Mouse (Mus musculus) E14TG2a.4 (cell line): ENCODE results near the gene Mindy2.
A peak's percentile ranks its signal among the peaks of the same experiment; 100 is the strongest.

Experiments
- H3K27me3 ChIP-seq: 2 replicates; pipeline ENCODE4 v1.6.1; 2014; ENCODE audit warnings: low read length, control low read depth; ENCODE audit not compliant: insufficient read depth
- H3K36me3 ChIP-seq: 2 replicates; pipeline ENCODE4 v1.6.1; 2014; ENCODE audit warnings: low read length, control low read depth; ENCODE audit not compliant: insufficient read depth
- H3K4me1 ChIP-seq: replicated peaks from 2 replicates; pipeline ENCODE4 v1.6.1; 2014; ENCODE audit warnings: low read depth, low read length, control low read depth
- H3K4me3 ChIP-seq: replicated peaks from 2 replicates; pipeline ENCODE4 v1.5.1; 2014; ENCODE audit warnings: mild to moderate bottlenecking, low read length
- H3K9me3 ChIP-seq: 2 replicates; pipeline ENCODE4 v1.6.1; 2014; ENCODE audit warnings: low read length, control low read depth
- CTCF ChIP-seq: conservative IDR thresholded peaks from 2 replicates; pipeline ENCODE4 v1.5.1; 2014; ENCODE audit warnings: low read length
- NANOG ChIP-seq: IDR thresholded peaks from 2 replicates; pipeline ENCODE4 v1.6.1; 2014; ENCODE audit warnings: borderline replicate concordance, low read length, mixed read lengths
- POU5F1 ChIP-seq: IDR thresholded peaks from 2 replicates; pipeline ENCODE4 v1.6.1; 2014; ENCODE audit warnings: low read length, borderline replicate concordance

Mindy2 gene

DNA sequence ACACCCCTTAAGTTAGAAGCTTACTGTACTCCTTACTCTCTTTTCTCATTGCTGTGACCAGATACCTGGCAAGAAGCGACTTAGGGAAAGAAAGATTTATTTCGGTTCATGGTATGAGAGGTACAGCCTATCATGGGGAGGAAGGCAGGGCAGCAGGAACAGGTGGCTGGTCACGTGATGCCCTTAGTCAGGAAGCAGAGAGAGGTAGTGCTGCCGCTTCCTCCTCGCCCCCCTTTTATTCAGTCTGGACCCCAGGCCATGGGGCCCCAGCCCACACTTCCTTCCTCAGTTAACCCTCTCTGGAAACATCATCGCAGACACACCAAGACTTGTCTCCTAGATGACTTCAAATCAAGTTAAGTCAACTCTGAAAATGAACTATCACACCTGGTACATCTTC is 14.3 kb upstream of the Mindy2 start:
- Histone ChIP-seq H3K9me3 (0 out of 2 replicates have a peak, but pooled peaks cover 2% of the 10 kb centered on the region), H3K4me1 (no peaks in the 10 kb centered on the region), H3K36me3 (no peaks in the 10 kb centered on the region), H3K27me3 (no peaks in the 10 kb centered on the region), H3K4me3 (no peak overlapping the region)
- no peak for TF ChIP-seq POU5F1
- no peak for TF ChIP-seq NANOG
- no peak for TF ChIP-seq CTCF

DNA sequence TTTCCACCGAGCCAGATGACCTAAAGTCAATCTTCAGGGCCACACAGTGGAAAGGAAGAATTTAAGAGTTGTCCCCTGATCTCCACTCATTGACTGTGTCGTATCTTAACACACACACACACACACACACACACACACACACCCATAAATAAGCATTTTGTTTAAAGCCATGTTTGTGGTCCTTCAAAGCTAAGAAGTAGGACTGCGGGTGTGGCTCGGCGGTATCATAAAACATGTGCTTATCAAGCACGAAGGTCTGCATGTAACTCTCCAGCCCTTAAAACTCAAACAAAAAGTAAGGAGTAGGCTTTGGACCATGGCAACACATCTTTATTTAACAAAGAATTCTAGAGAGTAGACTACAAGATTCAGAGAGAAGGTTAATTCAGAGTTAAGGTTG is 13.4 kb upstream of the Mindy2 start:
- H3K4me1 ChIP-seq: no peaks in the 10 kb centered on the region
- 0 out of 2 replicates have a peak, but pooled peaks cover 2% of the 10 kb centered on the region for H3K9me3 ChIP-seq
- TF ChIP-seq CTCF (no peak), NANOG (no peak), POU5F1 (no peak)
- H3K36me3 ChIP-seq: no peaks in the 10 kb centered on the region
- H3K27me3 ChIP-seq: peaks cover 3% of the 10 kb centered on the region; the same call in 1 of the 2 replicates
- H3K4me3 ChIP-seq: no peak overlapping the region

DNA sequence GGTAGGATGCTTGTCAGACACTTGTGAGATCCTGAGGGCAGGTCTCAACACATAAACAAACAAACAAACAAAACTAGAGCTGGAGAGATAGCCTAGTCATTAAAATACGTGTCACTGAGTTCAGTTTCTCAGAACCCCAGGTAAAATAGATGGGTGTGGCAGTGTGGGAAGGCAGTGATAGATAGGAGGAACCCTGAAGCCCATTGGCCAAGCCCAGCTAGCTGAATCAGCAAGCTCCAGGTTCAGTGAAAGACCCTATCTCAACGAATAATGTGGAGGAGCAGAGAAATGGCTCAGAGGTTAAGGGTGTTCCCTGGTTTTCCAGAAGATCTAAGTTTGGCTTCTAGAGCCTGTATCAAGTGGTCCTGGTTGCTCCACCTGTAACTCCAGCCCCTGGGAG is 12.2 kb upstream of the Mindy2 start:
- Histone ChIP-seq H3K4me3 (no peak overlapping the region), H3K9me3 (0 out of 2 replicates have a peak, but pooled peaks cover 2% of the 10 kb centered on the region), H3K4me1 (peaks cover 3% of the 10 kb centered on the region; the same call in 1 of the 2 replicates), H3K36me3 (no peaks in the 10 kb centered on the region), H3K27me3 (peaks cover 10% of the 10 kb centered on the region; the same call in 1 of the 2 replicates)
- no peak for TF ChIP-seq CTCF
- no peak for TF ChIP-seq NANOG
- no peak for TF ChIP-seq POU5F1

DNA sequence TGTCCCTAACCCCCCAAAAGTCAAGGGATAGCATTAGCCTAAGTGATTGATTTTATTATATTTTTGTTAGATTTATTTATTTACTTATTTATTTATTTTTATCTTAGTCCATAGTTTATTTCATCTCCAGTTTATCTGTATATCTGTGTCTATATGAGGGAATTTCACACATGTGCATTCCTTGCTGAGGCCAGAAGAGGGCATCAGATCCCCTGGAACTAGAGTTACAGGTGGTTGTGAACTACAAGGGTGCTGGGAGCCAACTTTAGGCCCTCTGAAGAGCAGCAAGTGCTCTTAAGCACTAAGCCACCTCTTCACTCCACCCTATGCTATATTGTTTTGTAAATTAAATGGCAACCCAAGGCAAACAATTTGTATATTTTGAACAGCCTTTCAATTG is 11.1 kb upstream of the Mindy2 start:
- TF ChIP-seq CTCF: peak; percentile 51
- TF ChIP-seq NANOG: no peak
- H3K4me3 ChIP-seq: no peak overlapping the region

DNA sequence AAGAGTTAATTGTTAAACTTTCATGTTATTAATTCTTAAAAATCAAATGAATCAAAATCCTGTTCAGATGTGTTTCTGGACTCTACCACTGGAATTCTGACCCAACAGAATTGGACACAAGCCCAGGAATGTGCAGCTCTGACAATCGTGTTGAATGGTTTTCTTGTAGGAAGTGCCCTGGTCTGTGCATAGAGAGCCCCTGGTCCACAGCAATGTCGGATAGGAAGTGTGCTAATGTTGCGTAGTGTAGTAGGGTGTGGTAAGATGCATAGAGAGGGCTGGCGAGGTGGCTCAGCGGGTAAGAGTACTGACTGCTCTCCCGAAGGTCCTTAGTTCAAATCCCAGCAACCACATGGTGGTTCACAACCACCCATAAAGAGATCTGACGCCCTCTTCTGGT is 9.8 kb upstream of the Mindy2 start:
- Histone ChIP-seq H3K36me3 (no peaks in the 10 kb centered on the region), H3K4me1 (peaks cover 3% of the 10 kb centered on the region; the same call in 1 of the 2 replicates), H3K4me3 (no peak overlapping the region), H3K9me3 (0 out of 2 replicates have a peak, but pooled peaks cover 2% of the 10 kb centered on the region), H3K27me3 (peaks cover 10% of the 10 kb centered on the region; the same call in 1 of the 2 replicates)
- TF ChIP-seq NANOG: no peak
- TF ChIP-seq POU5F1: no peak
- TF ChIP-seq CTCF: no peak

More for the DNA sequence above, 11.1 kb upstream of the Mindy2 start:
- 0 out of 2 replicates have a peak, but pooled peaks cover 2% of the 10 kb centered on the region for H3K9me3 ChIP-seq
- peaks cover 10% of the 10 kb centered on the region; the same call in 1 of the 2 replicates for H3K27me3 ChIP-seq
- H3K36me3 ChIP-seq: no peaks in the 10 kb centered on the region
- peaks cover 3% of the 10 kb centered on the region; the same call in 1 of the 2 replicates for H3K4me1 ChIP-seq

DNA sequence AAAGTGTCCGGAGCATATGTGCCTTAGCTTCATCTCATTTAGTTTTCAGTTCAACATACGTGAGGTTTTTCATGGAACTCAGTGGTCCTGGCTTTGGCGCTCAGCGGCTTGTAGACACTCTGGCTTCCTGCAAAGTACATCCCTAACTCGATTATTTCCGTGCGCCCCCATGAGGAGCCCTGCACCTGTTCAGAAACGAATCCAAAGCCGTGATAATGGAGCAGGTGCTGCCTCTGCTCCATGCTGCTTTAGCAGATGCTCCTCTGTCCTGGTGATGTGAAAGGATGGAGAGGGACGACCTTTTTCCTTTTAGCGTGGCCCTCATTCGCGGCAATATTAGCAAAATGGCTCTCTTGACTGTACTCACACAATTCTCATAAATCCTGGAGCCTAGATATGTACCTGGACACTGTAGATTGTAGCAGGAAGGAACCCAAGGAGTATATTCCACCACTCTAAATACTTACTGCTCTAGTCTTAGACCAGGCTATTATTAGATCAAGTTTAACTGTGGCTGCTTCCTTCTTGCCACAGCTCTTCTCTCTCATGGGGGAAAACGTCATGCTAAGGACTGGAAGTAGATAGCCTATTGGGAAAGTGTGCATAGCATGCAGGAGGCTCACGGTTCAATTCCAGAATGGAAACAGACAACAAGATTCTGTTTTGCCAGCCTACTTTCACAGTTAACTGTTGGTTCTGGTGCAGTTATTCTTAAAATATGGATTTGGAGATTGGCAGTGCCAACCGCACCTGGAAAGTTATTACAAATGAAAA is 8.6 kb upstream of the Mindy2 start:
- no peaks in the 10 kb centered on the region for H3K36me3 ChIP-seq
- 0 out of 2 replicates have a peak, but pooled peaks cover 2% of the 10 kb centered on the region for H3K9me3 ChIP-seq
- H3K4me3 ChIP-seq: no peak overlapping the region
- H3K27me3 ChIP-seq: peaks cover 10% of the 10 kb centered on the region; the same call in 1 of the 2 replicates
- TF ChIP-seq CTCF (no peak), POU5F1 (no peak), NANOG (no peak)
- peaks cover 3% of the 10 kb centered on the region; the same call in 1 of the 2 replicates for H3K4me1 ChIP-seq

DNA sequence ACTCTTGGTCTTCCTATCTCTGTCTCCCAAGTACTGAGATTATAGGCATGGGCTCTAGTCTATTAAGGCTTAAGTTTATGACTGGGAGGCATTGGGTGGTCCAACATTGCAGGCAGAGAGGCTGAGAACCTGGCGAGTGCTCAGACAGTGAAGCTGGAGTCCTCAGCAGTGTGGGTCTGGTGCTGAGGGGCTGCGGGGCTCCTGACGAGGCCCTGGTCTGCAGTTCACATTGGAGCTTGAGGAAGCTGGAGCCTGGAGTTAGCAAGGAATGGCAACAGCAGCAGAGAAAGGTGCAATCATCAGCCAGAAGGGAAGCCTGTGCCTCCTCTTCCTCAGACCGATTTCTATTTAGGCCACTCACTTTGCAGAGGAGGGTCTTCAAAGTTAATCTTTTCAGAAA is 7.9 kb upstream of the Mindy2 start:
- H3K27me3 ChIP-seq: peaks cover 10% of the 10 kb centered on the region; the same call in 1 of the 2 replicates
- 0 out of 2 replicates have a peak, but pooled peaks cover 2% of the 10 kb centered on the region for H3K9me3 ChIP-seq
- peaks cover 3% of the 10 kb centered on the region; the same call in 1 of the 2 replicates for H3K4me1 ChIP-seq
- TF ChIP-seq POU5F1 (no peak), NANOG (no peak)
- H3K4me3 ChIP-seq: no peak overlapping the region
- H3K36me3 ChIP-seq: no peaks in the 10 kb centered on the region

DNA sequence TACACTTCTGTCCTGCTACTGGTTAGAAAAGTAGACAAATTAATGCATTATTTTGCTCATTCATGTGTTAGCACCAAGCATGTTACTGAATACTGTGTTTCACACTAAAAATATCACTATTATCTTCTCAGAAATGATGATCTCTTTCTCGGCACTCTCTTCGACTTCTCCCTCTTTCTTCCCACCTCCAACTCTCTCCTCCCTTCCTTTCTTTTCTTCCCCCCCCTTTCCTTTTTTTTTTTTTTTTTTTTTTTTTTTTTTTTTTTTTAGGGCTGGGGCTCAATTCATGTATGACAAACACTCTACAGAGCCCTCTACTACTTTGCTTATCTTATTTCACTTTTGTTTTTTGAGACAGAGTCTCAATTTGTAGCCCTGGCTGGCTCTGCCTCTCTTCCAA is 1.3 kb upstream of the Mindy2 start:
- no peaks in the 10 kb centered on the region for H3K9me3 ChIP-seq
- peaks cover 6% of the 10 kb centered on the region; the same call in 1 of the 2 replicates for H3K4me1 ChIP-seq
- peaks cover 18% of the 10 kb centered on the region for H3K27me3 ChIP-seq
- no peak overlapping the region for H3K4me3 ChIP-seq
- TF ChIP-seq CTCF (no peak), NANOG (no peak), POU5F1 (no peak)
- H3K36me3 ChIP-seq: no peaks in the 10 kb centered on the region
